Mouse (Mus musculus) testis, adult 2 months (tissue): ENCODE measurements around the gene Acta2.
A peak's percentile ranks its signal among the peaks of the same experiment; 100 is the strongest.

Experiments
- CTCF ChIP-seq: fragments of 200-500 bp; IDR thresholded peaks from 2 replicates; pipeline ENCODE4 v1.5.1; 2012; ENCODE audit warnings: low read depth, mild to moderate bottlenecking, inconsistent platforms, low read length, moderate library complexity; ENCODE audit not compliant: control insufficient read depth, insufficient read depth, insufficient replicate concordance
- POLR2A ChIP-seq: fragments of 200-500 bp; IDR thresholded peaks from 2 replicates; pipeline ENCODE4 v1.6.1; 2012; ENCODE audit warnings: low read depth, mild to moderate bottlenecking, inconsistent platforms, low read length, moderate library complexity; ENCODE audit not compliant: control insufficient read depth

GRCm38 (mm10) chr19:34254880-34255681 lies at the start of gene Acta2:
- TF ChIP-seq CTCF, result no peak
- TF ChIP-seq POLR2A, result peak; percentile 53; the same call in 1 of the 2 replicates
